Mouse (Mus musculus) limb, embryonic 15.5 days (tissue): ENCODE measurements around the gene Cdiptos. TPM values are rescaled to one million over a fixed set of nuclear protein-coding genes. Genes with fewer than 3 reads are reported as not detected.

Experiments
- ATAC-seq: fragments of 200-750 bp; cut with Nextera tagmentation; 2 replicates; pipeline ENCODE4 v1.8.0; 2017; ENCODE audit warnings: low read depth, moderate TSS enrichment; ENCODE audit not compliant: insufficient number of reproducible peaks, low FRiP score, low TSS enrichment
- H3K27ac ChIP-seq: fragments of 300-500 bp; sonication (generic); 2 replicates; pipeline ENCODE4 v1.5.1; 2015; ENCODE audit warnings: moderate library complexity, mild to moderate bottlenecking, inconsistent platforms
- H3K27me3 ChIP-seq: fragments of 300-500 bp; sonication (generic); 2 replicates; pipeline ENCODE4 v1.6.1; 2015; ENCODE audit warnings: inconsistent platforms
- H3K36me3 ChIP-seq: fragments of 300-500 bp; sonication (generic); 2 replicates; pipeline ENCODE4 v1.6.1; 2015; ENCODE audit warnings: inconsistent platforms
- H3K4me1 ChIP-seq: fragments of 300-500 bp; sonication (generic); 2 replicates; pipeline ENCODE4 v1.6.1; 2015; ENCODE audit warnings: inconsistent platforms
- H3K4me2 ChIP-seq: fragments of 300-500 bp; sonication (generic); 2 replicates; pipeline ENCODE4 v1.6.1; 2015; ENCODE audit warnings: mild to moderate bottlenecking, inconsistent platforms
- H3K4me3 ChIP-seq: fragments of 300-500 bp; sonication (generic); 2 replicates; pipeline ENCODE4 v1.5.1; 2015; ENCODE audit warnings: mild to moderate bottlenecking, inconsistent platforms
- H3K9ac ChIP-seq: fragments of 300-500 bp; sonication (generic); 2 replicates; pipeline ENCODE4 v1.6.1; 2015; ENCODE audit warnings: inconsistent platforms
- H3K9me3 ChIP-seq: fragments of 300-500 bp; sonication (generic); 2 replicates; pipeline ENCODE4 v1.6.1; 2016; ENCODE audit warnings: inconsistent platforms
- WGBS: fragments of 180-500 bp; shearing (Covaris S2); methylation state at CpG from one replicate; pipeline ENCODE4 v1.1.7; 2015; 5-methylcytosine and 5-hydroxymethylcytosine counted together
- polyA plus RNA-seq: library from polyadenylated mRNA; unstranded; fragments of >200 nt; fragmentation: Nextera tagmentation; extraction: Ambion mirVana; gene quantifications from 2 replicates; pipeline ENCODE4 v1.2.1, GENCODE M21; 2015

Cdiptos gene
- polyA plus RNA-seq, 1 experiment from 2014 or later: 1.5 TPM

- H3K9me3 ChIP-seq: no peaks in the 10 kb centered on the region
- H3K27me3 ChIP-seq: no peaks in the 10 kb centered on the region
- H3K4me2 ChIP-seq: no peak overlapping the region
- H3K36me3 ChIP-seq: peaks cover 4% of the 10 kb centered on the region
- no peak overlapping the region for H3K9ac ChIP-seq
- peaks cover 4% of the 10 kb centered on the region; the same call in 1 of the 2 replicates for H3K4me1 ChIP-seq
- no peak overlapping the region for H3K4me3 ChIP-seq
- no peak for ATAC-seq
- 33% methylated on average over 9 of the region's 9 CpGs for WGBS
- no peak overlapping the region for H3K27ac ChIP-seq
Measured at GRCm38 (mm10) chr7:126986319-126986718, 10.4 kb upstream of the Cdiptos start.

- H3K4me2 ChIP-seq: no peak overlapping the region
- H3K4me1 ChIP-seq: peaks cover 4% of the 10 kb centered on the region; the same call in 1 of the 2 replicates
- H3K4me3 ChIP-seq: no peak overlapping the region
- H3K27me3 ChIP-seq: no peaks in the 10 kb centered on the region
- peaks cover 17% of the 10 kb centered on the region for H3K36me3 ChIP-seq
- H3K9ac ChIP-seq: no peak overlapping the region
- no peaks in the 10 kb centered on the region for H3K9me3 ChIP-seq
- no peak for ATAC-seq
- H3K27ac ChIP-seq: no peak overlapping the region
- 34% methylated on average over 10 of the region's 10 CpGs for WGBS
Measured at GRCm38 (mm10) chr7:126984667-126985444, 9.0 kb upstream of the Cdiptos start.

- H3K27me3 ChIP-seq: no peaks in the 10 kb centered on the region
- H3K9me3 ChIP-seq: no peaks in the 10 kb centered on the region
- H3K9ac ChIP-seq: no peak overlapping the region
- H3K27ac ChIP-seq: no peak overlapping the region
- no peak for ATAC-seq
- 74% methylated on average over 7 of the region's 7 CpGs for WGBS
- peaks cover 34% of the 10 kb centered on the region for H3K36me3 ChIP-seq
- no peak overlapping the region for H3K4me2 ChIP-seq
- no peak overlapping the region for H3K4me3 ChIP-seq
- peaks cover 7% of the 10 kb centered on the region for H3K4me1 ChIP-seq
Measured at GRCm38 (mm10) chr7:126983113-126983512, 7.2 kb upstream of the Cdiptos start.

- Histone ChIP-seq H3K9me3 (no peaks in the 10 kb centered on the region), H3K4me2 (no peak overlapping the region), H3K4me3 (no peak overlapping the region), H3K36me3 (peaks cover 37% of the 10 kb centered on the region), H3K9ac (no peak overlapping the region), H3K4me1 (peaks cover 15% of the 10 kb centered on the region), H3K27me3 (no peaks in the 10 kb centered on the region), H3K27ac (no peak overlapping the region)
- 88% methylated on average over 4 of the region's 4 CpGs for WGBS
- no peak for ATAC-seq
Measured at GRCm38 (mm10) chr7:126982054-126982453, 6.2 kb upstream of the Cdiptos start.

- no peak overlapping the region for H3K9ac ChIP-seq
- H3K27ac ChIP-seq: no peak overlapping the region
- WGBS: 88% methylated on average over 2 of the region's 2 CpGs
Measured at GRCm38 (mm10) chr7:126981601-126982000, 5.7 kb upstream of the Cdiptos start.

GRCm38 (mm10) chr7:126978841-126979240, 2.9 kb upstream of the Cdiptos start:
- no peak for ATAC-seq
- no peak overlapping the region for H3K27ac ChIP-seq
- no peak overlapping the region for H3K4me3 ChIP-seq
- no peaks in the 10 kb centered on the region for H3K27me3 ChIP-seq
- 85% methylated on average over 6 of the region's 6 CpGs for WGBS
- no peak overlapping the region for H3K9ac ChIP-seq
- no peak overlapping the region for H3K4me2 ChIP-seq
- H3K4me1 ChIP-seq: peaks cover 19% of the 10 kb centered on the region
- peaks cover 37% of the 10 kb centered on the region for H3K36me3 ChIP-seq
- H3K9me3 ChIP-seq: no peaks in the 10 kb centered on the region

More at GRCm38 (mm10) chr7:126981601-126982000, 5.7 kb upstream of the Cdiptos start:
- H3K27me3 ChIP-seq: no peaks in the 10 kb centered on the region
- no peaks in the 10 kb centered on the region for H3K9me3 ChIP-seq
- peaks cover 19% of the 10 kb centered on the region for H3K4me1 ChIP-seq
- H3K4me2 ChIP-seq: no peak overlapping the region
- H3K4me3 ChIP-seq: no peak overlapping the region
- no peak for ATAC-seq
- peaks cover 37% of the 10 kb centered on the region for H3K36me3 ChIP-seq

- H3K4me2 ChIP-seq: peak overlapping the region; percentile 84
- H3K4me3 ChIP-seq: peak overlapping the region; percentile 94
- peaks cover 37% of the 10 kb centered on the region for H3K36me3 ChIP-seq
- H3K27me3 ChIP-seq: no peaks in the 10 kb centered on the region
- WGBS: 25% methylated on average over 14 of the region's 14 CpGs
- peak overlapping the region; percentile 93 for H3K27ac ChIP-seq
- H3K9ac ChIP-seq: peak overlapping the region; percentile 92
- H3K9me3 ChIP-seq: no peaks in the 10 kb centered on the region
- H3K4me1 ChIP-seq: peaks cover 19% of the 10 kb centered on the region
- ATAC-seq: no peak
Measured at GRCm38 (mm10) chr7:126976878-126977459, 1.1 kb upstream of the Cdiptos start.

GRCm38 (mm10) chr7:126975893-126975949, 177 bp downstream of the Cdiptos start, which contains the start of gene Cdipt:
TSS of gene Cdipt (plus strand) at chr7:126975914.
- Histone ChIP-seq H3K4me1 (peaks cover 19% of the 10 kb centered on the region), H3K9me3 (no peaks in the 10 kb centered on the region), H3K4me3 (peak within 1 kb of the TSS; percentile 94), H3K27me3 (no peaks in the 10 kb centered on the region), H3K4me2 (peak within 1 kb of the TSS; percentile 84), H3K27ac (peak within 1 kb of the TSS; percentile 93), H3K9ac (peak within 1 kb of the TSS; percentile 92), H3K36me3 (peaks cover 27% of the 10 kb centered on the region)
- ATAC-seq: no peak
- 8% methylated on average over 1 of the region's 1 CpGs for WGBS

GRCm38 (mm10) chr7:126975493-126975892, 405 bp downstream of the Cdiptos start:
- Histone ChIP-seq H3K4me2 (peak overlapping the region; percentile 84), H3K4me1 (peaks cover 19% of the 10 kb centered on the region), H3K27me3 (no peaks in the 10 kb centered on the region), H3K9me3 (no peaks in the 10 kb centered on the region), H3K9ac (no peak overlapping the region), H3K36me3 (peaks cover 26% of the 10 kb centered on the region), H3K4me3 (peak overlapping the region; percentile 94), H3K27ac (peak overlapping the region; percentile 93; the same call in 1 of the 2 replicates)
- 7% methylated on average over 8 of the region's 8 CpGs for WGBS
- no peak; the same call in 1 of the 2 replicates for ATAC-seq

- H3K9ac ChIP-seq: no peak overlapping the region
- H3K27ac ChIP-seq: no peak overlapping the region
- peaks cover 7% of the 10 kb centered on the region; the same call in 1 of the 2 replicates for H3K4me1 ChIP-seq
- WGBS: 63% methylated on average over 6 of the region's 6 CpGs
- peaks cover 21% of the 10 kb centered on the region for H3K27me3 ChIP-seq
- no peak overlapping the region for H3K4me2 ChIP-seq
- H3K4me3 ChIP-seq: no peak overlapping the region
- ATAC-seq: no peak
- no peaks in the 10 kb centered on the region for H3K9me3 ChIP-seq
- H3K36me3 ChIP-seq: no peaks in the 10 kb centered on the region
Measured at GRCm38 (mm10) chr7:126967361-126967760, 8.5 kb downstream of the Cdiptos start.

GRCm38 (mm10) chr7:126965568-126965967, 10.3 kb downstream of the Cdiptos start:
- H3K27ac ChIP-seq: no peak overlapping the region
- ATAC-seq: no peak
- H3K4me3 ChIP-seq: no peak overlapping the region
- 47% methylated on average over 3 of the region's 3 CpGs for WGBS
- peaks cover 29% of the 10 kb centered on the region for H3K27me3 ChIP-seq
- no peaks in the 10 kb centered on the region for H3K36me3 ChIP-seq
- no peak overlapping the region for H3K4me2 ChIP-seq
- H3K4me1 ChIP-seq: peaks cover 7% of the 10 kb centered on the region; the same call in 1 of the 2 replicates
- H3K9ac ChIP-seq: no peak overlapping the region
- no peaks in the 10 kb centered on the region for H3K9me3 ChIP-seq

GRCm38 (mm10) chr7:126963548-126964286, 12.2 kb downstream of the Cdiptos start:
- 24% methylated on average over 19 of the region's 19 CpGs for WGBS
- Histone ChIP-seq H3K9me3 (no peaks in the 10 kb centered on the region), H3K27me3 (peaks cover 29% of the 10 kb centered on the region), H3K4me1 (peaks cover 7% of the 10 kb centered on the region; the same call in 1 of the 2 replicates), H3K4me3 (peak overlapping the region; percentile 6; the same call in 1 of the 2 replicates), H3K9ac (no peak overlapping the region), H3K27ac (no peak overlapping the region), H3K4me2 (peak overlapping the region; percentile 14; the same call in 1 of the 2 replicates), H3K36me3 (no peaks in the 10 kb centered on the region)
- no peak for ATAC-seq
